Mouse (Mus musculus) spleen, adult 2 months (tissue): ENCODE results near the gene Nfic.

ENCODE experiments used
- CTCF ChIP-seq: fragments of 200-500 bp; IDR thresholded peaks from 2 replicates; pipeline ENCODE4 v1.5.1; 2011; ENCODE audit warnings: mild to moderate bottlenecking, inconsistent platforms; ENCODE audit not compliant: insufficient read depth, insufficient read length, insufficient replicate concordance; ENCODE audit errors: extremely low read depth
- POLR2A ChIP-seq: fragments of 200-500 bp; IDR thresholded peaks from 2 replicates; pipeline ENCODE4 v1.6.1; 2011; ENCODE audit warnings: low read depth, low read length, inconsistent platforms

DNA sequence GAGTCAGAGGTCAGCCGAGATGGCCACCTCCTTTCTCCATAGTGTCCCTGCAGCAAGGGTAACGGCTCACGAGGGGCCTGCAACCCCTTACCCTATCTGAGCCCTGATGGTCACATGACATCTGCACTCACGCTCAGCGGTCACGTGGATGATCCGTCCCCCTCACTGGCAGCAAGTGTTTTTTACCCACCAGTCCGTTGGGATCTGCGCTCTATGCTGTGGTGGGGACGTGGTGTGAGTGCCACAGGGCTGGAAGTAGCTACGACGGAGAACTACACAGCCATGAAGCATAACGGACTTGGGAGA is 47.1 kb downstream of the Nfic start:
- TF ChIP-seq CTCF (no peak), POLR2A (no peak)
